Mouse (Mus musculus): ENCODE measurements around the gene Igf2r.
"Not testable (repeated sequence)": the region's sequence is repeated elsewhere in the genome, so short reads cannot be mapped to it uniquely, and the experiment has no call there.

Gene Igf2r

GRCm38 (mm10) chr17:12717445-12717844 lies 52.0 kb downstream of the Igf2r start:
- in situ Hi-C loops (cut with MboI): no loop called here

GRCm38 (mm10) chr17:12715032-12715431 lies 54.4 kb downstream of the Igf2r start:
- in situ Hi-C loops (cut with MboI): no loop called here

- in situ Hi-C loops (cut with MboI): no loop called here
These were observed 55.3 kb downstream of the Igf2r start for GRCm38 (mm10) chr17:12714080-12714561.

GRCm38 (mm10) chr17:12712993-12713392 lies 56.5 kb downstream of the Igf2r start:
- in situ Hi-C loops (cut with MboI): no loop called here

GRCm38 (mm10) chr17:12712191-12712590 lies 57.3 kb downstream of the Igf2r start:
- in situ Hi-C loops (cut with MboI): no loop called here

GRCm38 (mm10) chr17:12710976-12711375 lies 58.5 kb downstream of the Igf2r start:
- in situ Hi-C loops (cut with MboI): no loop called here

GRCm38 (mm10) chr17:12710050-12710780 lies 59.2 kb downstream of the Igf2r start:
- in situ Hi-C loops (cut with MboI): no loop called here

- in situ Hi-C loops (cut with MboI): no loop called here
These were observed 61.1 kb downstream of the Igf2r start for GRCm38 (mm10) chr17:12708398-12708797.

- in situ Hi-C loops (cut with MboI): no loop called here
These were observed 62.8 kb downstream of the Igf2r start for GRCm38 (mm10) chr17:12706590-12707049.

GRCm38 (mm10) chr17:12702901-12703300 lies 66.6 kb downstream of the Igf2r start:
- in situ Hi-C loops (cut with MboI): no loop called here

- in situ Hi-C loops (cut with MboI): no loop called here
These were observed 69.1 kb downstream of the Igf2r start for GRCm38 (mm10) chr17:12700373-12700772.

- in situ Hi-C loops (cut with MboI): loop anchor here (10.0 kb wide), 1 partner anchor 123 kb away; no protein-coding TSS in a partner anchor
These were observed 77.6 kb downstream of the Igf2r start for GRCm38 (mm10) chr17:12691899-12692298.

- in situ Hi-C loops (cut with MboI): no loop called here
These were observed 79.9 kb downstream of the Igf2r start for GRCm38 (mm10) chr17:12689537-12689936.

GRCm38 (mm10) chr17:12688427-12689110 lies 80.9 kb downstream of the Igf2r start:
- in situ Hi-C loops (cut with MboI): no loop called here

GRCm38 (mm10) chr17:12684928-12685624 lies 84.4 kb downstream of the Igf2r start:
- in situ Hi-C loops (cut with MboI): no loop called here

GRCm38 (mm10) chr17:12684412-12684811 lies 85.1 kb downstream of the Igf2r start:
- in situ Hi-C loops (cut with MboI): no loop called here

- in situ Hi-C loops (cut with MboI): no loop called here
These were observed 85.9 kb downstream of the Igf2r start for GRCm38 (mm10) chr17:12683582-12683981.

GRCm38 (mm10) chr17:12678261-12678660 lies 91.2 kb downstream of the Igf2r start:
- in situ Hi-C loops (cut with MboI): no loop called here

GRCm38 (mm10) chr17:12677139-12677538 lies 92.3 kb downstream of the Igf2r start:
- in situ Hi-C loops (cut with MboI): no loop called here

GRCm38 (mm10) chr17:12675646-12676045 lies 93.8 kb downstream of the Igf2r start, which contains the start of gene Slc22a1:
Gene Slc22a1 (minus strand): TSS chr17:12675829.
- in situ Hi-C loops (cut with MboI): no loop called here

GRCm38 (mm10) chr17:12674980-12675379 lies 94.5 kb downstream of the Igf2r start:
- in situ Hi-C loops (cut with MboI): not testable (repeated sequence)

GRCm38 (mm10) chr17:12673871-12674270 lies 95.6 kb downstream of the Igf2r start:
- in situ Hi-C loops (cut with MboI): no loop called here

Measured in mature B cell (primary cell).